Mouse (Mus musculus) liver, postnatal 0 days (tissue): ENCODE data around the gene Sp4. TPM values are rescaled to one million over a fixed set of nuclear protein-coding genes. Genes with fewer than 3 reads are reported as not detected.

Source experiments
- ATAC-seq: fragments of 200-750 bp; cut with Nextera tagmentation; 2 replicates; pipeline ENCODE4 v1.8.0; 2017; ENCODE audit warnings: mild to moderate bottlenecking, moderate library complexity
- DNase-seq: peaks from one replicate; pipeline ENCODE4 v3.0.0-alpha.2; 2016
- H3K27ac ChIP-seq: fragments of 300-500 bp; sonication (generic); 2 replicates; pipeline ENCODE4 v1.5.1; 2014; ENCODE audit warnings: antibody characterized with exemption, moderate library complexity, mild to moderate bottlenecking, low read depth
- H3K27me3 ChIP-seq: fragments of 300-500 bp; sonication (generic); 2 replicates; pipeline ENCODE4 v1.6.1; 2014; ENCODE audit warnings: low read length, control low read depth, mixed read lengths; ENCODE audit not compliant: insufficient read depth
- H3K36me3 ChIP-seq: fragments of 300-500 bp; sonication (generic); replicated peaks from 2 replicates; pipeline ENCODE4 v1.6.1; 2014; ENCODE audit warnings: mild to moderate bottlenecking, control low read depth, low read length, moderate library complexity, mixed read lengths; ENCODE audit not compliant: insufficient read depth
- H3K4me1 ChIP-seq: fragments of 300-500 bp; sonication (generic); 2 replicates; pipeline ENCODE4 v1.6.1; 2014; ENCODE audit warnings: antibody characterized with exemption, mild to moderate bottlenecking, control low read depth; ENCODE audit not compliant: insufficient read depth
- H3K4me2 ChIP-seq: fragments of 300-500 bp; sonication (generic); 2 replicates; pipeline ENCODE4 v1.6.1; 2014; ENCODE audit warnings: low read depth, mild to moderate bottlenecking, low read length, moderate library complexity, mixed read lengths
- H3K4me3 ChIP-seq: fragments of 300-500 bp; sonication (generic); 2 replicates; pipeline ENCODE4 v1.5.1; 2014; ENCODE audit warnings: low read depth, low read length
- H3K9ac ChIP-seq: fragments of 300-500 bp; sonication (generic); replicated peaks from 2 replicates; pipeline ENCODE4 v1.6.1; 2014; ENCODE audit warnings: mild to moderate bottlenecking, moderate library complexity
- H3K9me3 ChIP-seq: fragments of 300-500 bp; sonication (generic); 2 replicates; pipeline ENCODE4 v1.6.1; 2016; ENCODE audit warnings: mild to moderate bottlenecking, control low read depth, low read length, mixed read lengths
- CTCF ChIP-seq: sonication (generic); IDR thresholded peaks from 2 replicates; pipeline ENCODE4 v1.5.1; 2016; ENCODE audit warnings: antibody characterized with exemption, low read depth
- EP300 ChIP-seq: IDR thresholded peaks from 2 replicates; pipeline ENCODE4 v1.6.1; 2016; ENCODE audit warnings: antibody characterized with exemption, low read depth, mild to moderate bottlenecking
- WGBS: fragments of 180-500 bp; shearing (Covaris S2); extraction: QIAGEN DNeasy Blood & Tissue Kit; methylation state at CpG from one replicate; pipeline ENCODE4 v1.1.7; 2014; ENCODE audit not compliant: insufficient replicate concordance; 5-methylcytosine and 5-hydroxymethylcytosine counted together
- polyA plus RNA-seq: library from polyadenylated mRNA; unstranded; fragments of >200 nt; fragmentation: Nextera tagmentation; extraction: Ambion mirVana; gene quantifications from 2 replicates; pipeline ENCODE4 v1.2.1, GENCODE M21; 2015

Gene Sp4
- polyA plus RNA-seq, 1 experiment from 2014 or later = 3.0 TPM

- no peak for DNase-seq
- Histone ChIP-seq H3K36me3 (no peaks in the 10 kb centered on the region), H3K4me3 (no peak overlapping the region), H3K9ac (no peak overlapping the region), H3K9me3 (no peaks in the 10 kb centered on the region), H3K4me2 (no peak overlapping the region), H3K27ac (no peak overlapping the region), H3K27me3 (no peaks in the 10 kb centered on the region), H3K4me1 (no peaks in the 10 kb centered on the region)
- TF ChIP-seq CTCF (no peak), EP300 (no peak)
- 70% methylated on average over 2 of the region's 2 CpGs for WGBS
- ATAC-seq = no peak
These were observed 24.9 kb upstream of the Sp4 start for GRCm38 (mm10) chr12:118326161-118326560.

GRCm38 (mm10) chr12:118320076-118320475 lies 18.8 kb upstream of the Sp4 start:
- no peak overlapping the region for H3K4me3 ChIP-seq
- H3K9ac ChIP-seq = no peak overlapping the region
- H3K36me3 ChIP-seq = no peaks in the 10 kb centered on the region
- DNase-seq = no peak
- H3K9me3 ChIP-seq = no peaks in the 10 kb centered on the region
- H3K27me3 ChIP-seq = no peaks in the 10 kb centered on the region
- H3K4me2 ChIP-seq = no peak overlapping the region
- no peaks in the 10 kb centered on the region for H3K4me1 ChIP-seq
- ATAC-seq = no peak
- H3K27ac ChIP-seq = no peak overlapping the region
- TF ChIP-seq CTCF (no peak), EP300 (no peak)

GRCm38 (mm10) chr12:118314477-118314845 lies 13.2 kb upstream of the Sp4 start:
- Histone ChIP-seq H3K27me3 (no peaks in the 10 kb centered on the region), H3K4me1 (peaks cover 4% of the 10 kb centered on the region; the same call in 1 of the 2 replicates), H3K36me3 (no peaks in the 10 kb centered on the region), H3K4me2 (no peak overlapping the region), H3K27ac (no peak overlapping the region), H3K9me3 (no peaks in the 10 kb centered on the region), H3K9ac (no peak overlapping the region), H3K4me3 (no peak overlapping the region)
- ATAC-seq (no peak), DNase-seq (no peak)
- TF ChIP-seq EP300 = no peak
- no peak for TF ChIP-seq CTCF
- 73% methylated on average over 2 of the region's 2 CpGs for WGBS

- TF ChIP-seq CTCF = no peak
- no peak for TF ChIP-seq EP300
- Histone ChIP-seq H3K36me3 (no peaks in the 10 kb centered on the region), H3K4me1 (peaks cover 4% of the 10 kb centered on the region; the same call in 1 of the 2 replicates), H3K4me2 (no peak overlapping the region), H3K9me3 (no peaks in the 10 kb centered on the region), H3K27ac (no peak overlapping the region), H3K9ac (no peak overlapping the region), H3K27me3 (no peaks in the 10 kb centered on the region), H3K4me3 (no peak overlapping the region)
- ATAC-seq (no peak), DNase-seq (no peak)
- WGBS = 64% methylated on average over 3 of the region's 3 CpGs
These were observed 12.7 kb upstream of the Sp4 start for GRCm38 (mm10) chr12:118313805-118314476.

GRCm38 (mm10) chr12:118303586-118303985 lies 2.3 kb upstream of the Sp4 start:
- H3K4me2 ChIP-seq = peak overlapping the region; percentile 97
- peak overlapping the region; percentile 100; the same call in 1 of the 2 replicates for H3K27ac ChIP-seq
- peaks cover 19% of the 10 kb centered on the region for H3K4me1 ChIP-seq
- H3K9ac ChIP-seq = no peak overlapping the region; the same call in 1 of the 2 replicates
- H3K4me3 ChIP-seq = peak overlapping the region; percentile 96
- no peaks in the 10 kb centered on the region for H3K36me3 ChIP-seq
- no peaks in the 10 kb centered on the region for H3K27me3 ChIP-seq
- TF ChIP-seq EP300 = peak; percentile 96
- TF ChIP-seq CTCF = no peak
- DNase-seq = no peak
- 48% methylated on average over 3 of the region's 3 CpGs for WGBS
- ATAC-seq = no peak
- no peaks in the 10 kb centered on the region for H3K9me3 ChIP-seq

GRCm38 (mm10) chr12:118303066-118303465 lies 1.8 kb upstream of the Sp4 start:
- WGBS = 69% methylated on average over 5 of the region's 5 CpGs
- H3K36me3 ChIP-seq = no peaks in the 10 kb centered on the region
- H3K27ac ChIP-seq = peak overlapping the region; percentile 100
- DNase-seq = no peak
- ATAC-seq = no peak
- peak overlapping the region; percentile 96 for H3K4me3 ChIP-seq
- peak overlapping the region; percentile 97 for H3K4me2 ChIP-seq
- TF ChIP-seq EP300 = no peak
- TF ChIP-seq CTCF = no peak
- H3K4me1 ChIP-seq = peaks cover 21% of the 10 kb centered on the region
- no peaks in the 10 kb centered on the region for H3K9me3 ChIP-seq
- H3K9ac ChIP-seq = peak overlapping the region; percentile 71
- H3K27me3 ChIP-seq = no peaks in the 10 kb centered on the region
